Mouse (Mus musculus): ENCODE data around the gene Serhl. TPM values are rescaled to one million over a fixed set of nuclear protein-coding genes. Genes with fewer than 3 reads are reported as not detected.
"Not testable (repeated sequence)": the region's sequence is repeated elsewhere in the genome, so short reads cannot be mapped to it uniquely, and the experiment has no call there.

Gene Serhl
- total and polyA plus RNA-seq, 3 experiments = 36.8 to 82.7 (median 41.0) TPM

DNA sequence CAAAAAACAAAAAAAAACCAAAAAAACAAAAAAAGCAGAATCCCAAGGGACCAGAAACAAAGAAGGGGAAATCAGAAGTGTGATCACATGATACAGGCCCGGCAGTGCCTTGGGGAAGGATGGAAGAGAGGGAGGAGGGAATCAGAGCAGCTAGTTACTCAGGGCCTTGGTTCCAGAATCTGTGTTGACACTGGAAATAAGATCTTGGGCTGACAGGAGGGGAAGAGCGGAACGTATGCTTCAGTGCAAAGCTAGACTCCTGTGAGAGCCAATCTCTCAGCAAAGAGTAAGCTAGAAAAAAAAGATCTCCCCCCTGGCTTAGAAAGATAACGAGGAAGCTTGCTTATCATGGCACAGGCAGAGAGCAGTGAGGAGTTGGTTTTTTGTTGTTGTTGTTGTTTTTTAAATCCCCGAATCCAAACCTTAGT lies 30.1 kb upstream of the Serhl start:
- no peak for DNase-seq
- H3K4me1 ChIP-seq (ENCODE audit: control insufficient read depth, insufficient read depth, low read length) = no peaks in the 10 kb centered on the region; the same call in 1 of the 2 replicates
- TF ChIP-seq EP300 (IDR thresholded peaks at IDR 0.05; ENCODE audit: insufficient read depth, low read depth, low read length) (no peak), CTCF (IDR thresholded peaks at IDR 0.05) (no peak), POLR2A (IDR thresholded peaks at IDR 0.05; ENCODE audit: insufficient read depth, low read depth, low read length) (no peak)
- H3K4me3 ChIP-seq = no peak overlapping the region
- 0 out of 2 replicates have a peak, but pooled peaks cover 2% of the 10 kb centered on the region for H3K27me3 ChIP-seq (ENCODE audit: control insufficient read depth, insufficient read depth, low read length)
- intact Hi-C loops (cut with DNase I) = no loop called here
- no peaks in the 10 kb centered on the region for H3K36me3 ChIP-seq (ENCODE audit: control insufficient read depth, insufficient read depth, low read length)
- H3K79me2 ChIP-seq (replicated peaks; ENCODE audit: control insufficient read depth, insufficient read depth, low read length) = no peaks in the 10 kb centered on the region
- H3K9ac ChIP-seq (ENCODE audit: low read depth, low read length) = no peak overlapping the region
- 38% methylated on average over 5 of the region's 5 CpGs for WGBS
- no peak overlapping the region for H3K27ac ChIP-seq

GRCm38 (mm10) chr15:83061689-83062088 lies 27.6 kb upstream of the Serhl start:
- no peak for TF ChIP-seq EP300 (IDR thresholded peaks at IDR 0.05; ENCODE audit: insufficient read depth, low read depth, low read length)
- no peak for TF ChIP-seq CTCF (IDR thresholded peaks at IDR 0.05)
- no peak for TF ChIP-seq POLR2A (IDR thresholded peaks at IDR 0.05; ENCODE audit: insufficient read depth, low read depth, low read length)
- 0 out of 2 replicates have a peak, but pooled peaks cover 2% of the 10 kb centered on the region for H3K27me3 ChIP-seq (ENCODE audit: control insufficient read depth, insufficient read depth, low read length)
- no peaks in the 10 kb centered on the region for H3K79me2 ChIP-seq (replicated peaks; ENCODE audit: control insufficient read depth, insufficient read depth, low read length)
- no peak overlapping the region for H3K4me3 ChIP-seq
- H3K27ac ChIP-seq = no peak overlapping the region
- intact Hi-C loops (cut with DNase I) = no loop called here
- no peak for DNase-seq
- H3K9ac ChIP-seq (ENCODE audit: low read depth, low read length) = no peak overlapping the region
- no peaks in the 10 kb centered on the region for H3K36me3 ChIP-seq (ENCODE audit: control insufficient read depth, insufficient read depth, low read length)
- WGBS = 41% methylated on average over 5 of the region's 5 CpGs
- H3K4me1 ChIP-seq (ENCODE audit: control insufficient read depth, insufficient read depth, low read length) = no peaks in the 10 kb centered on the region; the same call in 1 of the 2 replicates

DNA sequence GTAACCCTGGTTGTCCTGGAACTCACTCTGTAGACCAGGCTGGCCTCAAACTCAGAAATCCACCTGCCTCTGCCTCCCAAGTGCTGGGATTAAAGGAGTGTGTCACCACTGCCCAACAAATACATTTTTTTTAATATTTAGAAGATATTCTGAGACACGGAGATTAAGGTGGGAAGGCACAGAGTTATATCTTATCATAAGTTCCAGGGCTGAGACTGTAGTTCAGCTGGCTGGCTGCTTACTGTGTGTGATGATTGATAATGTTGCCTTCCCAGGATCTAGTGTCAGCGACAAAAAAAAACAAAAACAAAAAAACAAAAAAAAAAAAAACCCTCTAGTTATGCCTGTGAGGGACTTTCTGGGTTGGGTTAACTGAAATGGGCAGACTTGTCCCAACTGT lies 26.7 kb upstream of the Serhl start:
- H3K27ac ChIP-seq; H3K27me3 ChIP-seq (ENCODE audit: control insufficient read depth, insufficient read depth, low read length); H3K9ac ChIP-seq (ENCODE audit: low read depth, low read length); H3K36me3 ChIP-seq (ENCODE audit: control insufficient read depth, insufficient read depth, low read length); H3K4me1 ChIP-seq (ENCODE audit: control insufficient read depth, insufficient read depth, low read length); H3K4me3 ChIP-seq; DNase-seq; H3K79me2 ChIP-seq (replicated peaks; ENCODE audit: control insufficient read depth, insufficient read depth, low read length); intact Hi-C loops (cut with DNase I): not testable (repeated sequence)
- WGBS = 67% methylated on average over 2 of the region's 2 CpGs

DNA sequence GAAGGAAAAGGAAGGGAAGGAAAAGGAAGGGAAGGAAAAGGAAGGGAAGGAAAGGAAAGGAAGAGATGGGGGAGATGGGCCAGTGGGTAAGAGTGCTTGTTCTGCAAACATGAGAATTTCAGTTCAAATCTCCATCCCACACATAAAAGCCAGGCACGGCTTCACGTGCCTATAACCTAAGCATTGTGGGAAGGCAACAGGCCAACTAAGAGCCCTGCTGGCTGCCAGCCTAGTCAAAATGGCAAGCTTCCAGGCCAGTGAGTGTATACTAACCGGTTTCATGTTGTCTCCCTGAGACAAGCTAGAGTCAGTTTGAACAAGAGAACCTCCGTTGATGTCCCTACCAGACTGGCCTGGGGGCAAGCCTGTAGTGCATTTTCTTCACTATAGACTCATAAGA lies 23.8 kb upstream of the Serhl start:
- intact Hi-C loops (cut with DNase I) = no loop called here
- TF ChIP-seq EP300 (IDR thresholded peaks at IDR 0.05; ENCODE audit: insufficient read depth, low read depth, low read length) (no peak), CTCF (IDR thresholded peaks at IDR 0.05) (no peak), POLR2A (IDR thresholded peaks at IDR 0.05; ENCODE audit: insufficient read depth, low read depth, low read length) (no peak)
- H3K27ac ChIP-seq = no peak overlapping the region
- H3K4me3 ChIP-seq = no peak overlapping the region
- H3K27me3 ChIP-seq (ENCODE audit: control insufficient read depth, insufficient read depth, low read length) = 0 out of 2 replicates have a peak, but pooled peaks cover 2% of the 10 kb centered on the region
- H3K36me3 ChIP-seq (ENCODE audit: control insufficient read depth, insufficient read depth, low read length) = no peaks in the 10 kb centered on the region
- no peak overlapping the region for H3K9ac ChIP-seq (ENCODE audit: low read depth, low read length)
- no peaks in the 10 kb centered on the region for H3K79me2 ChIP-seq (replicated peaks; ENCODE audit: control insufficient read depth, insufficient read depth, low read length)
- peak; percentile 53 to 62 for DNase-seq
- no peaks in the 10 kb centered on the region for H3K4me1 ChIP-seq (ENCODE audit: control insufficient read depth, insufficient read depth, low read length)
- 30% methylated on average over 4 of the region's 4 CpGs for WGBS

DNA sequence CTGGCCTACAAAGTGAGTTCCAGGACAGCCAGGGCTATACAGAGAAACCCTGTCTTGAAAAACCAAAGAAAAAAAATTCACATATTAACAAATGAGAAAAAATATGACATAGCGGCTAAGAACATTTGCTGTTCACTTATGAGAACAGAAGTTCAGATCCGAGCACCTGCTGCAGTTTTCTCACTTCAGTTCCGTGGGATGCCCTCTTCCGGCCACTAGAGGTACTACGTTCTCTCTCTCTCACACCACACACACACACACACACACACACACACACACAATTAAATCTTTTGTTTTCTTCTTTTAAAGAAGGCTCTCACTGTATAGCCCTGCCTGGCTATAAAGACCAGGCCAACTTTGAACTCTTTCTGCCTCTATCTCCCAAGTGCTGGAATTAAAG lies 21.0 kb upstream of the Serhl start:
- no peak for TF ChIP-seq CTCF (IDR thresholded peaks at IDR 0.05)
- WGBS = 89% methylated on average over 5 of the region's 5 CpGs
- no peaks in the 10 kb centered on the region for H3K36me3 ChIP-seq (ENCODE audit: control insufficient read depth, insufficient read depth, low read length)
- intact Hi-C loops (cut with DNase I) = no loop called here
- DNase-seq = no peak
- no peak overlapping the region for H3K4me3 ChIP-seq
- H3K79me2 ChIP-seq (replicated peaks; ENCODE audit: control insufficient read depth, insufficient read depth, low read length) = no peaks in the 10 kb centered on the region
- H3K4me1 ChIP-seq (ENCODE audit: control insufficient read depth, insufficient read depth, low read length) = no peaks in the 10 kb centered on the region
- no peak overlapping the region for H3K27ac ChIP-seq
- H3K9ac ChIP-seq (ENCODE audit: low read depth, low read length) = no peak overlapping the region
- H3K27me3 ChIP-seq (ENCODE audit: control insufficient read depth, insufficient read depth, low read length) = 0 out of 2 replicates have a peak, but pooled peaks cover 2% of the 10 kb centered on the region

GRCm38 (mm10) chr15:83070942-83071341 lies 18.4 kb upstream of the Serhl start:
- intact Hi-C loops (cut with DNase I) = no loop called here
- Histone ChIP-seq H3K27ac (no peak overlapping the region), H3K4me3 (no peak overlapping the region), H3K27me3 (ENCODE audit: control insufficient read depth, insufficient read depth, low read length) (no peaks in the 10 kb centered on the region), H3K79me2 (replicated peaks; ENCODE audit: control insufficient read depth, insufficient read depth, low read length) (no peaks in the 10 kb centered on the region), H3K36me3 (ENCODE audit: control insufficient read depth, insufficient read depth, low read length) (no peaks in the 10 kb centered on the region), H3K9ac (ENCODE audit: low read depth, low read length) (no peak overlapping the region), H3K4me1 (ENCODE audit: control insufficient read depth, insufficient read depth, low read length) (peaks cover 1% of the 10 kb centered on the region; the same call in 1 of the 2 replicates)
- WGBS = 12% methylated on average over 3 of the region's 3 CpGs
- TF ChIP-seq EP300 (IDR thresholded peaks at IDR 0.05; ENCODE audit: insufficient read depth, low read depth, low read length) (no peak), POLR2A (IDR thresholded peaks at IDR 0.05; ENCODE audit: insufficient read depth, low read depth, low read length) (no peak), CTCF (IDR thresholded peaks at IDR 0.05) (no peak)
- DNase-seq = peak in 1 of 2 experiments; percentile 33

Measured in heart, adult 2 months (tissue).